Mouse (Mus musculus): ENCODE data around the gene Gpx3.
"Not testable (repeated sequence)": the region's sequence is repeated elsewhere in the genome, so short reads cannot be mapped to it uniquely, and the experiment has no call there.

The Gpx3 gene

GRCm38 (mm10) chr11:54902333-54903323 is at the start of gene Gpx3:
Gene Gpx3, plus strand, starts transcription at chr11:54902453.
- no peak for DNase-seq (ENCODE audit: low read depth in 2 of 2, low spot score in 2 of 2)

- DNase-seq (ENCODE audit: low read depth in 2 of 2, low spot score in 2 of 2): not testable (repeated sequence)
Observed at GRCm38 (mm10) chr11:54858880-54859279, 43.4 kb upstream of the Gpx3 start.

- no peak for DNase-seq (ENCODE audit: low read depth in 2 of 2, low spot score in 2 of 2)
Observed at GRCm38 (mm10) chr11:54859322-54860165, 42.7 kb upstream of the Gpx3 start.

GRCm38 (mm10) chr11:54860256-54861038 is 41.8 kb upstream of the Gpx3 start, which contains the start of gene Lyrm7:
Gene Lyrm7, minus strand, starts transcription at chr11:54860916.
- DNase-seq (ENCODE audit: low read depth in 2 of 2, low spot score in 2 of 2): peak; percentile 94 to 95

- no peak for DNase-seq (ENCODE audit: low read depth in 2 of 2, low spot score in 2 of 2)
Observed at GRCm38 (mm10) chr11:54861471-54862420, 40.5 kb upstream of the Gpx3 start.

GRCm38 (mm10) chr11:54862621-54863520 is 39.4 kb upstream of the Gpx3 start:
- DNase-seq (ENCODE audit: low read depth in 2 of 2, low spot score in 2 of 2): peak in 1 of 2 experiments; percentile 31

GRCm38 (mm10) chr11:54865330-54866085 is 36.7 kb upstream of the Gpx3 start:
- DNase-seq (ENCODE audit: low read depth in 2 of 2, low spot score in 2 of 2): no peak

GRCm38 (mm10) chr11:54866119-54867048 is 35.9 kb upstream of the Gpx3 start, which contains the start of gene Hint1:
Gene Hint1, plus strand, starts transcription at chr11:54866383.
- peak; percentile 80 to 85 for DNase-seq (ENCODE audit: low read depth in 2 of 2, low spot score in 2 of 2)

- no peak for DNase-seq (ENCODE audit: low read depth in 2 of 2, low spot score in 2 of 2)
Observed at GRCm38 (mm10) chr11:54867049-54867385, 35.2 kb upstream of the Gpx3 start.

- DNase-seq (ENCODE audit: low read depth in 2 of 2, low spot score in 2 of 2): no peak
Observed at GRCm38 (mm10) chr11:54867903-54868434, 34.3 kb upstream of the Gpx3 start.

GRCm38 (mm10) chr11:54868445-54868844 is 33.8 kb upstream of the Gpx3 start:
- DNase-seq (ENCODE audit: low read depth in 2 of 2, low spot score in 2 of 2): no peak

GRCm38 (mm10) chr11:54869318-54869717 is 32.9 kb upstream of the Gpx3 start:
- DNase-seq (ENCODE audit: low read depth in 2 of 2, low spot score in 2 of 2): no peak

- no peak for DNase-seq (ENCODE audit: low read depth in 2 of 2, low spot score in 2 of 2)
Observed at GRCm38 (mm10) chr11:54871831-54872537, 30.3 kb upstream of the Gpx3 start.

GRCm38 (mm10) chr11:54876031-54876430 is 26.2 kb upstream of the Gpx3 start:
- DNase-seq (ENCODE audit: low read depth in 2 of 2, low spot score in 2 of 2): no peak

GRCm38 (mm10) chr11:54878893-54879292 is 23.4 kb upstream of the Gpx3 start:
- DNase-seq (ENCODE audit: low read depth in 2 of 2, low spot score in 2 of 2): no peak

GRCm38 (mm10) chr11:54879434-54879833 is 22.8 kb upstream of the Gpx3 start:
- DNase-seq (ENCODE audit: low read depth in 2 of 2, low spot score in 2 of 2): peak; percentile 41 to 59

Measured in CD8-positive naive resting alpha-beta T cell, adult 2 months (primary cell).